In genomic region chr6:120039668-120040556, GRCm38 (mm10) we compare ENCODE assay signal across 8 mouse cellular contexts. TPM values are rescaled to one million over a fixed set of nuclear protein-coding genes. Genes with fewer than 3 reads are reported as not detected.
DNase-seq lines count a peak whose midpoint lies in the region; ATAC-seq lines count a peak whose summit lies in the region.

No protein-coding gene starts in this region.

- H3K9ac ChIP-seq in embryonic facial prominence, embryonic 11.5 days (replicated peaks; ENCODE audit: low read length), result peak overlapping the region; percentile 25; the same call in 1 of the 2 replicates
- H3K9ac ChIP-seq in midbrain, embryonic 11.5 days (ENCODE audit: low read length), result peak overlapping the region; percentile 57

- no peaks in the 10 kb centered on the region for H3K27me3 ChIP-seq in embryonic facial prominence, embryonic 11.5 days (ENCODE audit: control insufficient read depth, insufficient read depth, low read length)
- no peaks in the 10 kb centered on the region for H3K27me3 ChIP-seq in midbrain, embryonic 11.5 days (ENCODE audit: control insufficient read depth, insufficient read depth, low read length)

- H3K4me3 ChIP-seq in embryonic facial prominence, embryonic 11.5 days (ENCODE audit: low read depth, low read length), result peak overlapping the region; percentile 41
- peak overlapping the region; percentile 84 for H3K4me3 ChIP-seq in midbrain, embryonic 11.5 days (ENCODE audit: low read depth, low read length)

- peak; percentile 83 for DNase-seq in adrenal gland, postnatal 10 days
- peak; percentile 92 for DNase-seq in embryonic facial prominence, embryonic 11.5 days (ENCODE audit: low spot score)
- DNase-seq in heart, adult 11 months, result peak; percentile 98
- peak; percentile 80 for DNase-seq in kidney, adult 11 months
- DNase-seq in left cerebral cortex, postnatal 4 days, result peak; percentile 84
- DNase-seq in midbrain, embryonic 11.5 days (ENCODE audit: low spot score, missing footprints), result peak; percentile 94
- DNase-seq in right cerebral cortex, postnatal 4 days, result peak; percentile 76
- peak; percentile 83 for DNase-seq in yolk sac, embryonic 10.5 days (ENCODE audit: low spot score)

- no peaks in the 10 kb centered on the region for H3K9me3 ChIP-seq in embryonic facial prominence, embryonic 11.5 days (replicated peaks; ENCODE audit: control insufficient read depth, low read length)
- no peaks in the 10 kb centered on the region for H3K9me3 ChIP-seq in midbrain, embryonic 11.5 days (ENCODE audit: control insufficient read depth, low read length)

- no peak overlapping the region for H3K27ac ChIP-seq in embryonic facial prominence, embryonic 11.5 days (replicated peaks; ENCODE audit: low read depth, low read length)
- no peak overlapping the region for H3K27ac ChIP-seq in midbrain, embryonic 11.5 days (ENCODE audit: low read depth, low read length)

- H3K36me3 ChIP-seq in embryonic facial prominence, embryonic 11.5 days (replicated peaks; ENCODE audit: control insufficient read depth, insufficient read depth, low read depth, low read length), result no peaks in the 10 kb centered on the region
- no peaks in the 10 kb centered on the region for H3K36me3 ChIP-seq in midbrain, embryonic 11.5 days (ENCODE audit: control insufficient read depth, insufficient read depth, low read length)

- no peaks in the 10 kb centered on the region for H3K4me1 ChIP-seq in embryonic facial prominence, embryonic 11.5 days (ENCODE audit: control insufficient read depth, insufficient read depth, low read length)
- peaks cover 15% of the 10 kb centered on the region for H3K4me1 ChIP-seq in midbrain, embryonic 11.5 days (ENCODE audit: control insufficient read depth, insufficient read depth, low read length)

- intact Hi-C loops in left cerebral cortex, postnatal 4 days (cut with DNase I), result loop anchor here (10.0 kb wide), 2 partner anchors 125 to 155 kb away; no protein-coding TSS in a partner anchor

- ATAC-seq in embryonic facial prominence, embryonic 11.5 days (replicated peaks; ENCODE audit: insufficient number of reproducible peaks, low FRiP score, low TSS enrichment, low read depth), result no peak
- ATAC-seq in midbrain, embryonic 11.5 days (ENCODE audit: low FRiP score), result no peak

- 3% methylated on average over 24 of the region's 24 CpGs for whole genome bisulfite sequencing in embryonic facial prominence, embryonic 11.5 days
- WGBS in midbrain, embryonic 11.5 days, result 2% methylated on average over 24 of the region's 24 CpGs

- peak overlapping the region; percentile 74 for H3K4me2 ChIP-seq in embryonic facial prominence, embryonic 11.5 days (ENCODE audit: low read depth, low read length)
- H3K4me2 ChIP-seq in midbrain, embryonic 11.5 days, result peak overlapping the region; percentile 77

RNA-seq across cellular contexts. Expression of gene Wnk1, which starts 1.4 kb away (rescaled TPM):
- total RNA-seq in adrenal gland, postnatal 10 days (2021), result 100 to 1,000 TPM; 140 to 185 TPM
- polyA plus RNA-seq in embryonic facial prominence, embryonic 11.5 days (2014; fragmentation: Nextera tagmentation; extraction: Ambion mirVana), result 52.6 and 63.6 TPM in 2 replicates
- 100 to 1,000 TPM; 154 to 168 TPM for total RNA-seq in left cerebral cortex, postnatal 4 days (2021)
- polyA plus RNA-seq in midbrain, embryonic 11.5 days (2014; fragmentation: Nextera tagmentation; extraction: Ambion mirVana), result 59.3 and 61.0 TPM in 2 replicates

RNA-seq across cellular contexts. Expression of gene Ninj2, which starts 53.2 kb away (rescaled TPM):
- total RNA-seq in adrenal gland, postnatal 10 days (2021), result not detected
- polyA plus RNA-seq in embryonic facial prominence, embryonic 11.5 days (2014; fragmentation: Nextera tagmentation; extraction: Ambion mirVana), result not detected in 2 replicates
- not detected for total RNA-seq in left cerebral cortex, postnatal 4 days (2021)
- not detected in 2 replicates for polyA plus RNA-seq in midbrain, embryonic 11.5 days (2014; fragmentation: Nextera tagmentation; extraction: Ambion mirVana)
